Mouse (Mus musculus) urinary bladder, postnatal 10 days (tissue): ENCODE data around the gene Ldlrad1.

Experiments used
- DNase-seq: peaks from one replicate; pipeline ENCODE4 v3.0.0; 2022; ENCODE audit warnings: low spot score

The Ldlrad1 gene

GRCm38 (mm10) chr4:107208880-107209279, at the start of gene Ldlrad1:
Gene Ldlrad1, plus strand, starts transcription at chr4:107209180.
- no peak for DNase-seq

- DNase-seq, result no peak
Measured at GRCm38 (mm10) chr4:107160181-107160580, 48.8 kb upstream of the Ldlrad1 start.

GRCm38 (mm10) chr4:107163341-107163740, 45.6 kb upstream of the Ldlrad1 start:
- no peak for DNase-seq

GRCm38 (mm10) chr4:107163756-107164587, 45.0 kb upstream of the Ldlrad1 start:
- DNase-seq, result no peak

- DNase-seq, result no peak
Measured at GRCm38 (mm10) chr4:107166700-107167099, 42.3 kb upstream of the Ldlrad1 start.

GRCm38 (mm10) chr4:107167798-107168197, 41.2 kb upstream of the Ldlrad1 start:
- no peak for DNase-seq

GRCm38 (mm10) chr4:107177506-107177905, 31.5 kb upstream of the Ldlrad1 start:
- no peak for DNase-seq

GRCm38 (mm10) chr4:107178182-107178829, 30.7 kb upstream of the Ldlrad1 start, which contains the start of gene Tmem59:
Gene Tmem59, plus strand, starts transcription at chr4:107178399.
- peak; percentile 84 for DNase-seq

- DNase-seq, result peak; percentile 13
Measured at GRCm38 (mm10) chr4:107178830-107179490, 30.0 kb upstream of the Ldlrad1 start, which contains the start of gene Tceanc2. Gene Tceanc2, minus strand, starts transcription at chr4:107179116.

- DNase-seq, result no peak
Measured at GRCm38 (mm10) chr4:107179561-107179960, 29.4 kb upstream of the Ldlrad1 start.

- no peak for DNase-seq
Measured at GRCm38 (mm10) chr4:107180746-107181145, 28.2 kb upstream of the Ldlrad1 start.

- no peak for DNase-seq
Measured at GRCm38 (mm10) chr4:107181866-107182265, 27.1 kb upstream of the Ldlrad1 start.

- no peak for DNase-seq
Measured at GRCm38 (mm10) chr4:107182796-107183195, 26.2 kb upstream of the Ldlrad1 start.

- no peak for DNase-seq
Measured at GRCm38 (mm10) chr4:107183203-107183602, 25.8 kb upstream of the Ldlrad1 start.

GRCm38 (mm10) chr4:107185703-107186102, 23.3 kb upstream of the Ldlrad1 start:
- no peak for DNase-seq

- no peak for DNase-seq
Measured at GRCm38 (mm10) chr4:107193841-107194240, 15.1 kb upstream of the Ldlrad1 start.

GRCm38 (mm10) chr4:107196454-107196853, 12.5 kb upstream of the Ldlrad1 start:
- DNase-seq, result no peak

- DNase-seq, result no peak
Measured at GRCm38 (mm10) chr4:107198072-107198471, 10.9 kb upstream of the Ldlrad1 start.

- DNase-seq, result no peak
Measured at GRCm38 (mm10) chr4:107201779-107202178, 7.2 kb upstream of the Ldlrad1 start.

GRCm38 (mm10) chr4:107203001-107203400, 6.0 kb upstream of the Ldlrad1 start:
- DNase-seq, result no peak

GRCm38 (mm10) chr4:107207016-107207415, 2.0 kb upstream of the Ldlrad1 start:
- DNase-seq, result no peak

- no peak for DNase-seq
Measured at GRCm38 (mm10) chr4:107210483-107211097, 1.6 kb downstream of the Ldlrad1 start.
